Mouse (Mus musculus) left cerebral cortex, adult 2 months (tissue): ENCODE results near the gene Necap1. TPM values are rescaled to one million over a fixed set of nuclear protein-coding genes. Genes with fewer than 3 reads are reported as not detected.

Source experiments
- DNase-seq, 2 experiments: peaks; one replicate each; pipeline ENCODE4 v3.0.0; 2021 to 2022; ENCODE audit warnings: low spot score in 2 of 2, mixed read lengths in 1 of 2; ENCODE audit errors: extremely low spot score in 1 of 2
- H3K27ac ChIP-seq: fragments of 200-600 bp; 2 replicates; pipeline ENCODE4 v1.8.1; 2022
- H3K4me3 ChIP-seq: fragments of 200-600 bp; 2 replicates; pipeline ENCODE4 v1.8.1; 2022
- CTCF ChIP-seq: fragments of 200-600 bp; IDR thresholded peaks from 2 replicates; pipeline ENCODE4 v1.8.1; 2022; ENCODE audit warnings: antibody characterized with exemption, mild to moderate bottlenecking, moderate library complexity
- intact Hi-C: fragments of 180-260 bp; cut with DNase I; formaldehyde crosslinking; loops from one replicate; pipeline ENCODE4 v1.15.1; 2025
- long read RNA-seq, 2 experiments: library from polyadenylated mRNA; stranded (forward); transcript quantifications; one replicate each; pipeline ENCODE4 v2.0.0; 2021; ENCODE audit warnings: borderline mapping rate in 2 of 2
- total RNA-seq, 2 experiments: library from RNA; stranded (reverse); gene quantifications; 2 replicates each; pipeline ENCODE4 v1.2.3; 2021

Necap1 gene
- total RNA-seq = 100 to 1,000 TPM; 171 to 192 TPM
- long read RNA-seq, experiment 1, transcript Necap1-201 (8 exons, 2,476 nt) = major isoform, 265 of 307 reads
- long read RNA-seq, experiment 1, partial matches to known transcripts = 36 of 307 reads
- long read RNA-seq, experiment 1, other reads (novel, unspliced or antisense) = 6 of 307 reads
- long read RNA-seq, experiment 2, transcript Necap1-201 (8 exons, 2,476 nt) = major isoform, 140 of 162 reads
- long read RNA-seq, experiment 2, partial matches to known transcripts = 15 of 162 reads
- long read RNA-seq, experiment 2, other reads (novel, unspliced or antisense) = 7 of 162 reads

- intact Hi-C loops = loop anchor here (2.0 to 5.0 kb wide), 3 partner anchors 63 to 207 kb away; no protein-coding TSS in a partner anchor
- TF ChIP-seq CTCF = peak; percentile 89
- peak; percentile 98 for DNase-seq
- H3K4me3 ChIP-seq = peak within 1 kb of the TSS; percentile 90
- peak within 1 kb of the TSS; percentile 98 for H3K27ac ChIP-seq
Measured at GRCm38 (mm10) chr6:122873871-122874719, at the start of gene Necap1. Necap1 (plus strand) TSS chr6:122874474.

GRCm38 (mm10) chr6:122825166-122825565 lies 49.1 kb upstream of the Necap1 start:
- Histone ChIP-seq H3K27ac (no peak overlapping the region), H3K4me3 (no peak overlapping the region)
- intact Hi-C loops = no loop called here
- TF ChIP-seq CTCF = no peak
- DNase-seq = no peak

DNA sequence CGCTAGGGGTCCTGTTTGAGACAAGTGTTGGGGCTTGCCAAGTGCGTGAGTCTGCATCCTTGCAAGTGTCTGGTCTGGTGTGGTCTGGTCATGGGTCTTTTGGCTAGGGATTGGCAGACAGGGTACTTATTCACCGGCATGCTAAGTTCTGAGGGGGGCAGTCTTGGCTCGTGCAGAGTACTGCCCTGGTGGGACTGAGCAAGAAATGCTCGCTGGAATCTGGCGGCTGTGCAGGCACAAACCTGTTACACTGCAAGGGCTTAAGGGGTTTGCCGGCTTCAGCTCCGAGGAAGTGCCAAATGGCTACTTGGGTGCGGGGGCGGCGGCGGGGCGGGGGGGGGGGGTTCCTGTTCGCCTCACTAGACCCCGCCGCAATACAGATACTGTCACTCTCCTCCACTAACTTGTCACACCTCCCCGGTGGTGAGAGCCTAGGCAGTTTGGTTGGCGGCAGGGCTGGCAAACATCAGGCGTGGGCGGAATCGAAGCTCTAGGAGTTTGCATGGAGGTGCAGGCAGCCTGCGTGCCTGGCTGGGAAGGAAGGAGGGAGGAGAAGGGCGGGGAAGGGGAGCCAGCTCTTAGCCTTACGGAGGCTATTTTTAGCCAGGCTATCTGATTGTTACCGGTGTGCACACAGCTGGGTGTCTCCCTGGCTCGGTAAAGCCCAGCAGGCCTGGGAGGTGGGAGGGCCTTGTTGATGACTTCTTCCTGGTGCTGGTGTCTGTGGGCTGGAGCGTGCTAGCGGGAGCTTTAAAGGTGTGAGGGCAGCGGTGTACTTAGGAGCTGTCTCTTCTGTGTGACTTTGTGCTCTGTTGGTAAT lies 48.1 kb upstream of the Necap1 start:
- intact Hi-C loops = no loop called here
- peak; percentile 83 to 88 for DNase-seq
- no peak for TF ChIP-seq CTCF
- peak overlapping the region; percentile 39 for H3K4me3 ChIP-seq
- H3K27ac ChIP-seq = peak overlapping the region; percentile 57

- TF ChIP-seq CTCF = peak; percentile 59
- no peak overlapping the region for H3K4me3 ChIP-seq
- DNase-seq = no peak
- H3K27ac ChIP-seq = no peak overlapping the region
- intact Hi-C loops = no loop called here
Measured at GRCm38 (mm10) chr6:122828086-122828485, 46.2 kb upstream of the Necap1 start.

DNA sequence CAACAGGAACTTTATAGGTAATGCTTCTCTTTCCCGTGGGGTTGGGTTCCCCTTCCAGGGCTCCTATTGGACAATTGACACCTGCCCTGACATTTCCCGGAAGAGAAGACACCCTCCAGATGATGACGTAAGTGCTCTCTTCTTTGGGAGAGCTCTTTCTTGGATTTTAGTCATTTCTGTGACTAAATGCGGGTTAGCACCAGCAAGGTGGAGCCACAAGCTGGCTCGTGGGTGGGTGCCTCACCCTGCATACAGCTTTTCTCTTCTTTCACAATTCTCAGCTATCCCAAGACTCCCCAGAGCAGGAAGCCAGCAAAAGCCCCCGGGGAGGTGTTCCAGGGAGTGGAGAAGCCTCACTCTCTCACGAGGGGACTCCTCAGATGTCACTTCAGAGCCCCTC lies 41.4 kb upstream of the Necap1 start:
- DNase-seq = no peak
- no peak for TF ChIP-seq CTCF
- intact Hi-C loops = loop anchor here (2.0 kb wide), 1 partner anchor 38 kb away; no protein-coding TSS in a partner anchor
- H3K27ac ChIP-seq = no peak overlapping the region
- H3K4me3 ChIP-seq = no peak overlapping the region

DNA sequence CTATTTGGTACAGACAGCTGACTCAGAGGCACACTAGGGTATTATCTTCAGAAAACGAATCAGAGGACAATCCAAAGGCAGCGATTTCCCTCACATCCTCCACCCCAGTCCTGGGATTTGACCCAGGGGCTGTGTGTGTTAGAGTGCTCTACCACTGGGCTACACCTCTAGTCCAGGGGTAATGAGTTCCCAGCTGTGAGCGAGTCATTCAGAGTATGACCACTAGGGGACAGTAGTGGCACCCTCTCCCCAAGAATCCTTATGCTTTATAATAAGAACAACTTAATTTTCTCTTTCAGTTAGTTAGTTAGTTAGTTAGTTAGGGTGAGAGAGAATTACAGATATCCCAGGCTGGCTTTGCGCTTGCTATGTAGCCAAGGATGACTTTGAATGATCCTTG lies 39.9 kb upstream of the Necap1 start:
- Histone ChIP-seq H3K4me3 (no peak overlapping the region), H3K27ac (no peak overlapping the region)
- TF ChIP-seq CTCF = peak; percentile 91
- peak in 1 of 2 experiments; percentile 43 for DNase-seq
- intact Hi-C loops = no loop called here

GRCm38 (mm10) chr6:122836974-122837373 lies 37.3 kb upstream of the Necap1 start:
- TF ChIP-seq CTCF = no peak; the same call in none of the 2 replicates
- DNase-seq = no peak
- Histone ChIP-seq H3K4me3 (no peak overlapping the region), H3K27ac (no peak overlapping the region)
- intact Hi-C loops = no loop called here

DNA sequence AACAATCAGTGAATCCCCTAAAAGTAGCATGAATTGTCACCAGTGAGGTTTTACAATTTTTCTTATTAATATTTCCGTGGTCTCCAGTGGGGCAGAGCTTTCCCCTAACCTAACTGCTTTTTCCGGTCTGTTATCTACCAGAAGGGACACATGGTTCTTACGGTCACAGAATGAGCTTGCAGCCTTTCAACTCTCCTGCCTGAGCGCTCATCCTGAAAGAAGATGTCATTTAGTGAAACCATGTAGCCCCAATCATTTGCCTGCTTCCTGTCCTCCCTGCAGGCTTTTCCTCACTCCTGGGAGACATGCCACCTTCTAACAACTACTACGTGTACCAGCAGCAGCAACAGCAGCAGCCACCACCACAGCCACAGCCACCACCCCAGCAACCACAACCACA lies 36.7 kb upstream of the Necap1 start:
- Histone ChIP-seq H3K27ac (no peak overlapping the region), H3K4me3 (no peak overlapping the region)
- TF ChIP-seq CTCF = no peak
- intact Hi-C loops = no loop called here
- DNase-seq = no peak

- no peak for DNase-seq
- intact Hi-C loops = no loop called here
- TF ChIP-seq CTCF = no peak
- Histone ChIP-seq H3K4me3 (no peak overlapping the region), H3K27ac (no peak overlapping the region)
Measured at GRCm38 (mm10) chr6:122843759-122844158, 30.5 kb upstream of the Necap1 start.

GRCm38 (mm10) chr6:122852696-122853095 lies 21.6 kb upstream of the Necap1 start:
- intact Hi-C loops = no loop called here
- H3K27ac ChIP-seq = no peak overlapping the region
- TF ChIP-seq CTCF = no peak
- H3K4me3 ChIP-seq = no peak overlapping the region
- DNase-seq = no peak

DNA sequence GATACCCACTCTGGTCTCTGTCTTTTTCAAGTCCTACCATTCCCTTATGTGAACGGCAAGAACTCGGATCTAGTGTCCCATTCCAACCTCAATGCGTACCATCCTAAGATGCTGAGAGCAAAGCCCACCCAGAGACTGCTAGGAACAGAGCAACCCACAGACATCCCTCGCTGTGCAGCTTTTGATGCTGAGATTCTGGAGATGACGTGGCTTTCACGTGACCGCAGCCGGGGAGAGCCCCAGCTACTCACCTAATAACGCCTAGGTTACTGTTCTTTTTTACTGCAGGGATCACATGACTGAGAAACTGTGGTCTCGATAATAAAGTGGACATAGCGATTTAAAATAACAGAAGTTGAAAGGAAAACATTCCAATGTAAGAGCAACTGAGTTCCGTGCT lies 19.7 kb upstream of the Necap1 start:
- no peak for TF ChIP-seq CTCF
- no peak overlapping the region for H3K4me3 ChIP-seq
- intact Hi-C loops = no loop called here
- H3K27ac ChIP-seq = no peak overlapping the region
- no peak for DNase-seq
